Mouse (Mus musculus) myocyte (in vitro differentiated cells): ENCODE measurements around the gene Rrp1b.

ENCODE experiments used
- CEBPB ChIP-seq: IDR thresholded peaks from 2 replicates; pipeline ENCODE4 v1.6.1; 2011; ENCODE audit warnings: mild to moderate bottlenecking, moderate library complexity; ENCODE audit not compliant: poor library complexity, insufficient read depth, severe bottlenecking
- E2F4 ChIP-seq: IDR thresholded peaks from one replicate; pipeline ENCODE4 v1.6.1; 2011; ENCODE audit warnings: mild to moderate bottlenecking, control low read depth, moderate library complexity; ENCODE audit not compliant: insufficient read depth
- MAX ChIP-seq: IDR thresholded peaks from one replicate; pipeline ENCODE4 v1.6.1; 2011; ENCODE audit warnings: low read depth, mild to moderate bottlenecking, control low read depth
- MYOD1 ChIP-seq, 3 experiments: IDR thresholded peaks; one replicate each; pipeline ENCODE4 v1.6.1; 2011; ENCODE audit warnings: control low read depth in 2 of 3, low read depth in 2 of 3, mild to moderate bottlenecking in 2 of 3, moderate library complexity in 1 of 3; ENCODE audit not compliant: insufficient read length in 2 of 3, control insufficient read depth in 1 of 3
- MYOG ChIP-seq, 3 experiments: IDR thresholded peaks; one replicate each; pipeline ENCODE4 v1.6.1; 2011; ENCODE audit warnings: control low read depth in 2 of 3, low read depth in 2 of 3, mild to moderate bottlenecking in 2 of 3; ENCODE audit not compliant: insufficient read length in 2 of 3, control insufficient read depth in 1 of 3, insufficient read depth in 1 of 3
- POLR2A ChIP-seq: IDR thresholded peaks from one replicate; pipeline ENCODE4 v1.6.1; 2011; ENCODE audit warnings: low read depth, mild to moderate bottlenecking, control low read depth, moderate library complexity; ENCODE audit not compliant: insufficient read length
- POLR2AphosphoS2 ChIP-seq: IDR thresholded peaks from one replicate; pipeline ENCODE4 v1.6.1; 2011; ENCODE audit warnings: low read depth, control low read depth; ENCODE audit not compliant: insufficient read length
- REST ChIP-seq: IDR thresholded peaks from one replicate; pipeline ENCODE4 v1.6.1; 2011; ENCODE audit warnings: mild to moderate bottlenecking, control low read depth, moderate library complexity; ENCODE audit not compliant: insufficient read depth, insufficient read length
- TCF12 ChIP-seq: IDR thresholded peaks from one replicate; pipeline ENCODE4 v1.6.1; 2011; ENCODE audit warnings: mild to moderate bottlenecking, control low read depth; ENCODE audit not compliant: poor library complexity, insufficient read depth, severe bottlenecking
- USF1 ChIP-seq: IDR thresholded peaks from one replicate; pipeline ENCODE4 v1.6.1; 2011; ENCODE audit warnings: low read depth, mild to moderate bottlenecking, control low read depth, moderate library complexity

- TF ChIP-seq USF1 = no peak
- TF ChIP-seq POLR2A = no peak
- no peak for TF ChIP-seq TCF12
- no peak for TF ChIP-seq REST
- no peak for TF ChIP-seq E2F4
- TF ChIP-seq POLR2AphosphoS2 = no peak
- no peak for TF ChIP-seq MAX
- no peak for TF ChIP-seq MYOG (IDR thresholded peaks at IDR 0.05; ENCODE audit: control insufficient read depth in 1 of 3, insufficient read depth in 1 of 3, insufficient read length in 2 of 3, low read depth in 2 of 3)
- no peak for TF ChIP-seq CEBPB
- TF ChIP-seq MYOD1 (IDR thresholded peaks at IDR 0.05; ENCODE audit: control insufficient read depth in 1 of 3, insufficient read length in 2 of 3, low read depth in 2 of 3) = no peak
Measured at GRCm38 (mm10) chr17:32049914-32050313, 14.0 kb downstream of the Rrp1b start.
